Mouse (Mus musculus) intestine, postnatal 0 days (tissue): ENCODE measurements at regions not wholly inside any gene's neighbourhood (a gene's known extent, or its start where the extent isn't known, plus 50 kb on each side); places are given as distances from the start of the nearest gene placed in this dataset.

Experiments
- ATAC-seq: fragments of 200-750 bp; cut with Nextera tagmentation; 2 replicates; pipeline ENCODE4 v1.8.0; 2017; ENCODE audit warnings: mild to moderate bottlenecking, moderate TSS enrichment, moderate library complexity
- H3K27ac ChIP-seq: fragments of 300-500 bp; sonication (generic); 2 replicates; pipeline ENCODE4 v1.5.1; 2014; ENCODE audit warnings: mild to moderate bottlenecking, low read depth, low read length, moderate library complexity
- H3K27me3 ChIP-seq: fragments of 300-500 bp; sonication (generic); replicated peaks from 2 replicates; pipeline ENCODE4 v1.6.1; 2014; ENCODE audit warnings: low read length, mixed read lengths; ENCODE audit not compliant: control insufficient read depth, insufficient read depth
- H3K36me3 ChIP-seq: fragments of 300-500 bp; sonication (generic); 2 replicates; pipeline ENCODE4 v1.6.1; 2014; ENCODE audit warnings: mild to moderate bottlenecking, moderate library complexity; ENCODE audit not compliant: control insufficient read depth, insufficient read depth
- H3K4me1 ChIP-seq: fragments of 300-500 bp; sonication (generic); replicated peaks from 2 replicates; pipeline ENCODE4 v1.6.1; 2014; ENCODE audit warnings: antibody characterized with exemption, low read length, mixed read lengths; ENCODE audit not compliant: control insufficient read depth, insufficient read depth
- H3K4me2 ChIP-seq: fragments of 300-500 bp; sonication (generic); replicated peaks from 2 replicates; pipeline ENCODE4 v1.6.1; 2014; ENCODE audit warnings: low read depth, mild to moderate bottlenecking, moderate library complexity
- H3K4me3 ChIP-seq: fragments of 300-500 bp; sonication (generic); 2 replicates; pipeline ENCODE4 v1.5.1; 2014; ENCODE audit warnings: low read depth, low read length
- H3K9ac ChIP-seq: fragments of 300-500 bp; sonication (generic); 2 replicates; pipeline ENCODE4 v1.6.1; 2014; ENCODE audit warnings: mild to moderate bottlenecking, low read depth, low read length
- H3K9me3 ChIP-seq: fragments of 300-500 bp; sonication (generic); 2 replicates; pipeline ENCODE4 v1.6.1; 2016; ENCODE audit warnings: mixed run types; ENCODE audit not compliant: control insufficient read depth
- CTCF ChIP-seq: sonication (generic); IDR thresholded peaks from 2 replicates; pipeline ENCODE4 v1.5.1; 2016; ENCODE audit warnings: low read depth, mild to moderate bottlenecking, control low read depth, antibody characterized with exemption, moderate library complexity
- whole genome bisulfite sequencing: fragments of 180-500 bp; shearing (Covaris S2); extraction: QIAGEN DNeasy Blood & Tissue Kit; methylation state at CpG from one replicate; pipeline ENCODE4 v1.1.7; 2014; 5-methylcytosine and 5-hydroxymethylcytosine counted together

DNA sequence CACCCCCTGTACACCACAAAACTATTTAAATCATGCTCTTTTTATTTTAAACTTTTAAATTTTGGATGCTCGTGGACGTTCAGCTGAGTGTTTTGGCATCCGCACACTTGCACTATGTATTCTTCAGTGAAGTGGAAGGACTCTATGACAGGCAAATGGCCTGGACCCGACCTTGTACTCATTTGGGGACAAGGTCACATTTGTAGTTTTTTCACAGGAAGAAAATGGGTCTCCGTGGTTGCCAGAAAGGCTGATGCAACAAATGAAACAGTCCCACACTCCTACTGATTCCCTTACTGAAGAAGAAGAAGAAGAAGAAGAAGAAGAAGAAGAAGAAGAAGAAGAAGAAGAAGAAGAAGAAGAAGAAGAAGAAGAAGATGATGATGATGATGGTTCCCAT, 160.9 kb upstream of the Foxn2 start:
- 81% methylated on average over 5 of the region's 5 CpGs for WGBS
- Histone ChIP-seq H3K4me3 (no peak overlapping the region), H3K27me3 (no peaks in the 10 kb centered on the region), H3K27ac (no peak overlapping the region), H3K4me2 (no peak overlapping the region), H3K9ac (no peak overlapping the region), H3K36me3 (no peaks in the 10 kb centered on the region), H3K4me1 (no peaks in the 10 kb centered on the region), H3K9me3 (0 out of 2 replicates have a peak, but pooled peaks cover 6% of the 10 kb centered on the region)
- no peak for TF ChIP-seq CTCF
- no peak for ATAC-seq

DNA sequence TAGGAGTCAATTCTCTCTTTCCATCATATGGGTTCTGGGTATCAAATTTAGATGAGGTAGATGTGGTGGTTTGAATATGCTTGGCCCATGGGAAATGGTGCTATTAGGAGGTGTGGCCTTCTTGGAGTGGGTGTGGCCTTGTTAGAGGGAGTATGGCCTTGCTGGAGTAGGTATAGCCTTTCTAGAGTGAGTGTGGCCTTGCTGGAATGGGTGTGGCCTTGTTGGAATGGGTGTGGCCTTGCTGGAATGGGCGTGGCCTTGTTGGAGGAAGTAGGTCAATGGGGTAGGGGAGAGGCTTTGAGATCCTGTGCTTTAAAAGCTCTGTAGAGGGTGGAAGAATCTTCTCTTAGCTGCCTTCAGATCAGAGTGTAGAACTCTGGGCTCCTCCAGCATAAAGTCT, 157.8 kb upstream of the Foxn2 start:
- no peak overlapping the region for H3K4me2 ChIP-seq
- H3K27me3 ChIP-seq, result no peaks in the 10 kb centered on the region
- no peaks in the 10 kb centered on the region for H3K36me3 ChIP-seq
- no peak for TF ChIP-seq CTCF
- no peaks in the 10 kb centered on the region for H3K4me1 ChIP-seq
- 0 out of 2 replicates have a peak, but pooled peaks cover 6% of the 10 kb centered on the region for H3K9me3 ChIP-seq
- H3K9ac ChIP-seq, result no peak overlapping the region
- no peak overlapping the region for H3K4me3 ChIP-seq
- H3K27ac ChIP-seq, result no peak overlapping the region
- 69% methylated on average over 1 of the region's 1 CpGs for WGBS
- ATAC-seq, result no peak

DNA sequence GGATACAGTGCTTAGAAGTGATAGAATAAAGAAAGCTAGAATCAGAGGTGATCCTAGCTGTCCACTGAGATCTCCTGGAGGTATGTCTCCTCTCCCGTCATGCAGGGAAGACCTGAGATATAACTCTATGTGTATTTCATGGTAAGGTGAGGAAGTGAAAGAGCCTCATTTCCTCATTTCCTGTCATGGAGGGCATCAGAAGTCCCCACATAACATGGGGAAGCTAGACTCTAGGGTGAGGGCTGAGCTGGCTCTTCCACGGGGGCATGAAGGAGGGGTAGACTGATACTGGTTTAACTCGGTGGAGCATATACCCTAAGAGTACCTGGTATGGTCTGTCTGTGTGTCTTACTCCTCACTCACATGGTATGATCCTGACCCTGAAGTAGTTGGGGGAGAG, 156.0 kb upstream of the Foxn2 start:
- no peak for ATAC-seq
- Histone ChIP-seq H3K4me3 (no peak overlapping the region), H3K9me3 (0 out of 2 replicates have a peak, but pooled peaks cover 6% of the 10 kb centered on the region), H3K4me1 (no peaks in the 10 kb centered on the region), H3K27me3 (no peaks in the 10 kb centered on the region), H3K4me2 (no peak overlapping the region), H3K36me3 (no peaks in the 10 kb centered on the region), H3K27ac (no peak overlapping the region), H3K9ac (no peak overlapping the region)
- TF ChIP-seq CTCF, result no peak
- 86% methylated on average over 3 of the region's 3 CpGs for WGBS

DNA sequence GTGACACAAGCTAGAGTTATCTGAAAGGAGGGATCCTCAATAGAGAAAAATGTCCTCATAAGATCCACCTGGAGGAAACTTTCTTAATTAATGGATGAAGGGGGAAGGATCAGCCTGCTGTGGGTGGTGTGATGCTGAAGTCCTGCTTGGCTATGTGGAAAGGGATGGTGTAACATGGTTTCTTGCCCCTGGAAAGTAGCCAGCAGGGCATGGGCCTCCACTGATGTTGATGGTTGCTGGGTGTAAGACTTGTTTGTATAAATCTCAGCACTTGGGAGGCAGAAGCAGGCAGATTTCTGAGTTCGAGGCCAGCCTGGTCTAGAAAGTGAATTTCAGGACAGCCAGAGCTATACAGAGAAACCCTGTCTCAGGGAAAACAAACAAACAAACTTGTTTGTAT, 152.7 kb upstream of the Foxn2 start:
- Histone ChIP-seq H3K27ac (no peak overlapping the region), H3K4me2 (no peak overlapping the region), H3K36me3 (no peaks in the 10 kb centered on the region), H3K4me1 (no peaks in the 10 kb centered on the region), H3K4me3 (no peak overlapping the region), H3K9me3 (0 out of 2 replicates have a peak, but pooled peaks cover 3% of the 10 kb centered on the region), H3K27me3 (no peaks in the 10 kb centered on the region), H3K9ac (no peak overlapping the region)
- TF ChIP-seq CTCF, result no peak
- no peak for ATAC-seq
- 80% methylated on average over 1 of the region's 1 CpGs for WGBS

DNA sequence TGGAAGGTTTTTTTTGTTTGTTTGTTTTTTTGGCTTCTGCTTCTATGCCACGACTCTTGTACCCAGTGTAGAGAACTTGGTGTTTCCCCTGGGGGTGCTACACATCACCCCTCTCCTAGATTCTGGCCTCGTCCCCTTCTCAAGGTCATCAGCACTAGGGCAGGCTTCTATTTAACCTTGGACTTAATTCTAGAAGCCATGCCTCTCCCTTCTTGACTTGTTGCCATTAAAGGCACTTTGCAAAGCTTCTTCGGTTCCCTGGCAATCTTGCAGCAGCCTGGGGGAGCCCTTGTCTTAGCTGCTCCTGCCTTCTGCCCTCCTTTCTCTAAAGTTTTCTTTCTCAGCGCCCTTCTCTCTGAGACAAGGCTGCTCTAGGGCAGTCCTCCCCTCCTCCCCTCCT, 143.0 kb upstream of the Foxn2 start:
- WGBS, result 43% methylated on average over 4 of the region's 4 CpGs
- H3K4me3 ChIP-seq, result no peak overlapping the region
- no peaks in the 10 kb centered on the region for H3K27me3 ChIP-seq
- no peaks in the 10 kb centered on the region for H3K9me3 ChIP-seq
- no peak overlapping the region for H3K9ac ChIP-seq
- no peak for ATAC-seq
- no peak overlapping the region for H3K4me2 ChIP-seq
- H3K4me1 ChIP-seq, result no peaks in the 10 kb centered on the region
- H3K36me3 ChIP-seq, result no peaks in the 10 kb centered on the region
- H3K27ac ChIP-seq, result no peak overlapping the region
- TF ChIP-seq CTCF, result no peak

DNA sequence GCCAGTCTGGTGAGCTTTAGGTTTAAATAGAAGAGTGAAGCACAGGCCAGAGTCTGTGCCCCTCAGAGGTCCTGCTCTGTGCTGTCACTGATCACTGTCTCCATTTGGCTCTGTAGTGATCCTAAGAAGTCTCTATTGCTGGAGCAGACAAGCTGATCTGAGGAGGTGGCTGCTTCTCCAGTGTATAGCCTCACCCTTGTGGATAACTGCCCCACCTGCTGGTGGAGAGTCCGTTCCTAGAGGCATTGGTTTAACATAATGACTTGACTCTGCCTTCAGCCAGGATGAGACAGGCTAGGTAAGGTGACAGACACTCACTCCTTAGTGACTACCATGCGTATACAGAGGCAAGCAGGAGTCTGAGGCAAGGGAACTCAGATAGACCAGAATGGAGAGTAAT, 136.5 kb upstream of the Foxn2 start:
- TF ChIP-seq CTCF, result peak; percentile 73
- no peaks in the 10 kb centered on the region for H3K4me1 ChIP-seq
- WGBS, result 54% methylated on average over 2 of the region's 2 CpGs

DNA sequence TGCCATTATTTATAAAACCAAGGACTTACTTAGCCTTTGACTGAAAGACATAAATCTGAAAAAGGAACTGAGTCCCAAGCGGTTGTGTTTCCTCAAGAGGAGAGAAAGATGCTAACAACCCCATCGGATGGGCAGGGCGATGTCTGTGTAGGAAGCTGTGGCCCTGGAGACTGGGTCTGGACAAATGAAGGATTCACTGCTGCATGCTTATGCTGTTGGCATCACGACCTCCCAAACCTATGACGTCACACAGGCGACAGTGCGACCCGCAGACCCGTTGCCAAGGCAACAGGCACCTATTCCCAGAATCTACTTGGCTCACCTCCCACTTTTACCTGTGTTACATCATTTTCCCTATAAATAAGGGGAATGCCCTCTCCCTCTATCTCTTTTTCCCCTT, 135.3 kb upstream of the Foxn2 start:
- no peaks in the 10 kb centered on the region for H3K27me3 ChIP-seq

More for the DNA sequence above, 136.5 kb upstream of the Foxn2 start:
- no peaks in the 10 kb centered on the region for H3K27me3 ChIP-seq
- H3K36me3 ChIP-seq, result no peaks in the 10 kb centered on the region
- no peaks in the 10 kb centered on the region for H3K9me3 ChIP-seq
- no peak overlapping the region for H3K9ac ChIP-seq
- no peak overlapping the region for H3K27ac ChIP-seq
- H3K4me3 ChIP-seq, result no peak overlapping the region
- H3K4me2 ChIP-seq, result no peak overlapping the region
- ATAC-seq, result no peak

More for the DNA sequence above, 135.3 kb upstream of the Foxn2 start:
- Histone ChIP-seq H3K9ac (no peak overlapping the region), H3K4me1 (no peaks in the 10 kb centered on the region), H3K27ac (no peak overlapping the region), H3K4me2 (no peak overlapping the region), H3K4me3 (no peak overlapping the region), H3K36me3 (no peaks in the 10 kb centered on the region), H3K9me3 (no peaks in the 10 kb centered on the region)
- no peak for TF ChIP-seq CTCF
- WGBS, result 74% methylated on average over 9 of the region's 9 CpGs
- no peak for ATAC-seq
